Mouse (Mus musculus): ENCODE measurements around the gene Lrmp. TPM values are rescaled to one million over a fixed set of nuclear protein-coding genes. Genes with fewer than 3 reads are reported as not detected.
"Not testable (repeated sequence)": the region's sequence is repeated elsewhere in the genome, so short reads cannot be mapped to it uniquely, and the experiment has no call there.

Gene Lrmp
- total and polyA plus RNA-seq, 3 experiments: 92.3 to 163 (median 155) TPM

- H3K9ac ChIP-seq (ENCODE audit: insufficient read depth, low read depth): 0 out of 2 replicates have a peak overlapping the region, but pooled peaks have one; percentile 2
These were observed 23.5 kb upstream of the Lrmp start for GRCm38 (mm10) chr6:145091998-145092397.

GRCm38 (mm10) chr6:145093038-145093622 is 22.3 kb upstream of the Lrmp start:
- in situ Hi-C loops (cut with MboI; ENCODE audit: low pct_ligation_motif_present, low pct_unique_long_range_greater_than_20kb, low sequenced_read_pairs): loop anchor here (5.0 kb wide), 3 partner anchors 39 to 254 kb away; no protein-coding TSS in a partner anchor
- H3K27me3 ChIP-seq (replicated peaks): not testable (repeated sequence)
- peak; percentile 38 for TF ChIP-seq IRF4 (IDR thresholded peaks at IDR 0.05; ENCODE audit: low read depth, low read length)
- peak; percentile 55 for TF ChIP-seq BHLHE40 (IDR thresholded peaks at IDR 0.05; ENCODE audit: low read depth, low read length)
- peak; percentile 74 for TF ChIP-seq ETS1 (conservative IDR thresholded peaks at IDR 0.05; ENCODE audit: low read depth, low read length)
- TF ChIP-seq MEF2A (IDR thresholded peaks at IDR 0.05; ENCODE audit: borderline replicate concordance, low read depth, low read length): peak; percentile 78; the same call in 1 of the 2 replicates
- peak; percentile 40; the same call in 1 of the 2 replicates for TF ChIP-seq TCF12 (IDR thresholded peaks at IDR 0.05; ENCODE audit: low read depth, low read length)

More at GRCm38 (mm10) chr6:145091998-145092397, 23.5 kb upstream of the Lrmp start:
- Histone ChIP-seq H3K27ac (ENCODE audit: insufficient read depth, low read depth) (peak overlapping the region; percentile 1; the same call in 1 of the 2 replicates), H3K27me3 (replicated peaks) (no peaks in the 10 kb centered on the region), H3K4me1 (ENCODE audit: control insufficient read depth in 1 of 2, insufficient read depth in 2 of 2) (peaks cover 20 to 61% of the 10 kb centered on the region in 2 experiments), H3K4me2 (ENCODE audit: insufficient read depth, low read depth, poor library complexity, severe bottlenecking) (peak overlapping the region; percentile 66), H3K79me2 (replicated peaks; ENCODE audit: control insufficient read depth, extremely low read depth, insufficient read depth, poor library complexity, severe bottlenecking) (no peaks in the 10 kb centered on the region), H3K9me3 (replicated peaks; ENCODE audit: low read length) (no peaks in the 10 kb centered on the region), H3K36me3 (replicated peaks in 1 of 2; ENCODE audit: control insufficient read depth in 1 of 2, insufficient read depth in 1 of 2, low read length in 1 of 2) (no peaks in the 10 kb centered on the region), H3K4me3 (replicated peaks in 1 of 3; ENCODE audit: low read depth in 2 of 3, low read length in 2 of 3, poor library complexity in 1 of 3) (peak overlapping the region; percentile 20 to 41 (median 26))
- no peak for DNase-seq (ENCODE audit: extremely low read depth)
- in situ Hi-C loops (cut with MboI; ENCODE audit: low pct_ligation_motif_present, low pct_unique_long_range_greater_than_20kb, low sequenced_read_pairs) (loop anchor here (5.0 kb wide), 3 partner anchors 40 to 255 kb away; no protein-coding TSS in a partner anchor), dilution Hi-C loops (cut with MboI; ENCODE audit: extremely low pct_ligation_motif_present, extremely low pct_unique_long_range_greater_than_20kb, low sequenced_read_pairs) (no loop called here)
- TF ChIP-seq ZMIZ1 (IDR thresholded peaks at IDR 0.05; ENCODE audit: low read depth, low read length): no peak
- no peak for TF ChIP-seq PAX5 (IDR thresholded peaks at IDR 0.05; ENCODE audit: low read length)
- no peak for TF ChIP-seq NELFE (IDR thresholded peaks at IDR 0.05; ENCODE audit: low read depth, low read length)
- TF ChIP-seq BHLHE40 (IDR thresholded peaks at IDR 0.05; ENCODE audit: low read depth, low read length): peak; percentile 54
- peak; percentile 45; the same call in 1 of the 2 replicates for TF ChIP-seq TCF12 (IDR thresholded peaks at IDR 0.05; ENCODE audit: low read depth, low read length)
- TF ChIP-seq RAD21 (IDR thresholded peaks at IDR 0.05; ENCODE audit: low read depth, low read length): no peak; the same call in 1 of the 2 replicates
- peak; percentile 61; the same call in 1 of the 2 replicates for TF ChIP-seq RCOR1 (conservative IDR thresholded peaks at IDR 0.05; ENCODE audit: low read depth, low read length)
- TF ChIP-seq MAX (IDR thresholded peaks at IDR 0.05; ENCODE audit: low read length): no peak
- TF ChIP-seq IRF4 (IDR thresholded peaks at IDR 0.05; ENCODE audit: low read depth, low read length): peak; percentile 51; the same call in 1 of the 2 replicates
- TF ChIP-seq USF1 (IDR thresholded peaks at IDR 0.05; ENCODE audit: low read depth, low read length): no peak
- no peak for TF ChIP-seq USF2 (conservative IDR thresholded peaks at IDR 0.05; ENCODE audit: low read depth, low read length)
- no peak for TF ChIP-seq POLR2A (IDR thresholded peaks at IDR 0.05; ENCODE audit: low read depth, low read length)
- peak; percentile 61 for TF ChIP-seq EP300 (IDR thresholded peaks at IDR 0.05; ENCODE audit: low read length)
- TF ChIP-seq CHD2 (IDR thresholded peaks at IDR 0.05; ENCODE audit: low read length): 0 out of 2 replicates have a peak, but pooled peaks have one; percentile 19
- TF ChIP-seq KAT2A (IDR thresholded peaks at IDR 0.05; ENCODE audit: insufficient replicate concordance, low read length): 0 out of 2 replicates have a peak, but pooled peaks have one; percentile 12
- TF ChIP-seq MAZ (IDR thresholded peaks at IDR 0.05; ENCODE audit: low read depth, low read length): 0 out of 2 replicates have a peak, but pooled peaks have one; percentile 32
- TF ChIP-seq ZKSCAN1 (IDR thresholded peaks at IDR 0.05; ENCODE audit: borderline replicate concordance, low read depth, low read length): no peak
- TF ChIP-seq JUN (IDR thresholded peaks at IDR 0.05; ENCODE audit: insufficient read depth, low read depth, low read length): no peak
- TF ChIP-seq ETS1 (conservative IDR thresholded peaks at IDR 0.05; ENCODE audit: low read depth, low read length): peak; percentile 80

More at GRCm38 (mm10) chr6:145093038-145093622, 22.3 kb upstream of the Lrmp start:
- Histone ChIP-seq H3K4me2 (ENCODE audit: insufficient read depth, low read depth, poor library complexity, severe bottlenecking) (peak overlapping the region; percentile 66; the same call in 1 of the 2 replicates), H3K4me1 (ENCODE audit: control insufficient read depth in 1 of 2, insufficient read depth in 2 of 2) (peaks cover 20 to 68% of the 10 kb centered on the region in 2 experiments), H3K4me3 (replicated peaks in 1 of 3; ENCODE audit: low read depth in 2 of 3, low read length in 2 of 3, poor library complexity in 1 of 3) (peak overlapping the region in 1 of 3 experiments; percentile 41)
- H3K9ac ChIP-seq (ENCODE audit: insufficient read depth, low read depth); H3K79me2 ChIP-seq (replicated peaks; ENCODE audit: control insufficient read depth, extremely low read depth, insufficient read depth, poor library complexity, severe bottlenecking); H3K36me3 ChIP-seq (replicated peaks in 1 of 2; ENCODE audit: control insufficient read depth in 1 of 2, insufficient read depth in 1 of 2, low read length in 1 of 2); dilution Hi-C loops (cut with MboI; ENCODE audit: extremely low pct_ligation_motif_present, extremely low pct_unique_long_range_greater_than_20kb, low sequenced_read_pairs); H3K9me3 ChIP-seq (replicated peaks; ENCODE audit: low read length); DNase-seq (ENCODE audit: extremely low read depth); H3K27ac ChIP-seq (ENCODE audit: insufficient read depth, low read depth): not testable (repeated sequence)

Measured in CH12.LX (cell line).